Mouse (Mus musculus) spleen, adult 18-20 months (tissue): ENCODE data around the gene Cd3eap.
A peak's percentile ranks its signal among the peaks of the same experiment; 100 is the strongest.

Experiments used
- DNase-seq, 2 experiments: peaks; one replicate each; pipeline ENCODE4 v3.0.0; 2022; ENCODE audit warnings: mixed read lengths in 2 of 2

Cd3eap gene

DNA sequence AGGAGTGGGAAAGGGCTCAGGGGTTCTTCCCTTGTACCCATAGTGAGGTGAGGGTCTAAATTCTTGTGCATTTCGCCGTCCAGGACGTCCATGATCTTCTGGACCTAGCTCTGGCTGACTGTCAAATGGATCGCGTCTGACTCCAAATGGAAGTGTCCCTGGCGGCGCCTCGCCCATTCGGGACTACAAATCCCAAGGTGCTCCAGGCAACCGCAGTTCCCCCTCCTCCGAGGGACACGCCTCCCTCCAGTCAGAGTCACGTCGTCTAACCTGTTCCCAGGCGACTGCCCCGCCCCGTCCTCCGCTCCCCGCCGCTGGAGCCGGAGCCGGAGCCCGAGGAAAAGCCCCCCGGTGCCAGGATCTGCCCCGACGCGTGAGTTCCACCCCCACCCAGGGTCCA lies 1.7 kb upstream of the Cd3eap start:
- DNase-seq: peak; percentile 58 to 63

DNA sequence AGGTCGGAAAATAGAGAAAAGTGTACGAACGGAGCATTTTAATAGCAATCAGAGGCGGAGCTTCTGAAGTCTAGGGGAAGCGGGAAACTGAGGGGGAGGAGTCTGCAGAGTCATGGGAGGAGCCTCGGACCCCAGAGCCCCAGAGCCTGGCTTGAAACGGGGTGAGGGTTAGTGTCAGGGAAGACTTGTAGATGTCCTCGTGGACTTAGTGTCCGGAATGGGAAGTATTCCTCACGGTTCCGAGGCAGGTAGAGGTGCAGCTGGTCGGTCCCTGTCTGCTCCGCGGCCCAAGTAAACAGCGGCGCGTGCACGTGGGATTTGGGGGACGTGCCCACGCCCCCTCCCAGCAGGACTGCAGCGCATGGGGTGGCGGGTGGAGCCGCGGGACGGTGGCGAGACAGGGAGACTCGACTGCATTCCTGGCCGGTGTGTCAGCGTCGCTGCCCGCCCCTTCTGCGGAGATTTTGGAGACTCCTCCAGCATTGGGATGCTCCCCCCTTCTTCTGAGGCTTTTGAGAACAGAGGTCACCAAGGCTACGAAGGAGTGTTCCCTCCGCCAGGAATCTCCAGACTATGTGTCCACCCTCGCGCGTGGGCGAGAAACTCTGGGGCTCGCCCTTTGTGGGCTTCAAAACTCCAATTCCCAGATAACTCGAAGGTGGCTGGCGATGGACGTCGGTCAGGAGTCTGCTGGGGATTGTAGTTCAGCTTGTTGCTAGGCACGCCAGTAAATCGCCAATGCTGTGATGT lies 784 bp upstream of the Cd3eap start:
- DNase-seq: peak; percentile 46 to 70

DNA sequence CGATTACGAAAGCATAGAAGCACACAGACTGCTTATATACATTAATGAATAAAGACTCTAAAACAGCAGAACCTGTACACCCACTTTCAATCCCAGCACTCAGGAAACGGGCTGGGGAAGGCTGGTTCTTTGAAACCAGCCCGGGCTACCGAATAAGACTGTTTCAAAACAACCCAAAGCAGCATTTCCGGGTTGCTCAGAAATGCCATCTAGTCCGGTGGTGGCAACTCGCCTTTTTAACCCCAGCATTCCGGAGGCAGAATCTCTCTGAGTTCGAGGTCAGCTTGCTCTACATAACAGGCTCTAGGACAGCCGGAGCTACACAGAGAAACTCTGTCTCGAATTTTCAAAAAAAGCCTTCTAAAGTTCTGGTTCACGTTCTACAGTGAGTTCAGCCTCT lies 649 bp downstream of the Cd3eap start:
- DNase-seq: no peak

DNA sequence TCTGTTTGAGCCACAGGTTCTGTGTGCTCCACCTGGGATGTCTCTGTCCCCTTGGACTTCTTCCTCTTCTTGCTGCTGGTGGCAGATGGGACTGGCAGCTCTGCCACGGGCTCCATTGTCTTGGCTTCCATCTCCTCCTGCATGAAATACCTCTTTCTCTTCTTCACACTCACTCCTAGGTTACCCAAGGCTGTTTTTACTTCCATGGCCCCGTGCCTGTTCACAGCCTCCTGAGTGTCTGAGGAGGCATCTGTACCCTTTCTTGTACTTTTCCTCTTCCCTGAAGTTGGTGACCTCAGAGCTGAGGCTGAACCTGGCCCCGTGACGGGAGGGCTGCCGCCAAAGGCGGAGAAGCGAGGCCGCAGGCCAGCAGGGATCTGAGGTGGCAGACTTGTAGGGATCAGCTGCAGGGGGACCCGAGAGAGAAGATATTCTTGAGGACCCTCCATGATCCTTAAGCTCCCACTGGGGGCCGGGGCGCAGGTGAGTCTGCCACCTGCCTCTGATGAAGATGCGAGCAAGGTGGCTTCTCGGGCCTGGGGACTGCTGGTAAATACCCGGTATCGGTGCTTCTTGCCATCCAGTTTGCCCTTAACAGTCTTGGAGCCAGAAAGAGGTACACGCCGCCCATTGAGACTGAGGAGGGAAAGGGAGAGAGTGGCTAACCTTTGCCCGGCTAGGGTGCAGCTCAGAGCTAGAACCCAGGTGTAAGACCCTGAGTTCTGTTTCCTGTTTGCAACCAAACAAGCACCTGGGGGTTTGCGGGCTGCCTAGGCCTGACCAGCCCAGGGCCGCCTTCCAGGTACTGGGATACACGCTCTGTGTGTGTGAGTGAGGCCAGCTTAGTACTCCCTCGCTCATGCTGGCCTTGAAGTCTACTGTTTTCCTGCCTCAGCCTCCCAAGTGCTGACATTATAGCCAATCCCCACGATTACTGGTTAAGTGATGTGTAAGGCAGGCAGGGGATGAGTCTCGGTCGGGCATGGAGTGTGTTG lies 1.6 kb downstream of the Cd3eap start:
- DNase-seq: no peak

DNA sequence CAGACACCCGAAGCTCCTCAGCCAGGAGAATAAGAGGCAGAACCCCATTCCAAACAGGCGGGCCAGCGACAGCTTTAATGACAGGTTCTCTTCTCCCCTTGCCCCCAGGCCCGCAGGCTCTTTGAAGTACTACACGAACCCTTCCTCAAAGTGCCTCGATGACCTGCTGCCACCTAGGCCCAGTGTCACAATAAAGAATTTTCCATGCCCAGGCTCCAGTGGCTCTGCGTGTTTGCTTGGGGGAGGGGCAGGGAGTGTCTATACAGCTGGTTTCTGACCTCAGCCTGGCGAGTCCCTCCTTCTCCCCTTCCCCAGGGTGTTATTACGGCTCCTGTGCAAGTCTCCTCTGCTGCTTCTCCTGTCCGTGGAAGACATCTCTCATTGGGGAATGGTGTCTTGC lies 3.0 kb downstream of the Cd3eap start:
- DNase-seq: no peak

DNA sequence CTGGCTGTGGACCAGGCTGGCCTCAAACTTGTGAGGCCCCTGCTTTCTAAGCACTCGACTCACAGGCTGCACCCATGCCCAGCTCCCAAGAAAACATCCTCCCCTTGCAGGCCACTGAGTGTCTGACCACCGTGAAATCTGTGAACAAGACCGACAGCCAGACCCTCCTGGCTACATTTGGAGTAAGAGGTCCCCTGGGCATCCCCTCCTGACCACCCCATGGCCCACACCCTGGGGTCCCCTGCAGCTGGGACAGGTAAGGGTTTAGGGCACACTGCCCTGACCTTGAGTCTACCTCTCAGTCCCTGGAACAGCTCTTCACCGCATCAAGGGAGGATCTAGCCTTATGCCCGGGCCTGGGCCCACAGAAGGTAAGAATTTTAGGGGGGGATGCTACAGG lies 4.3 kb downstream of the Cd3eap start:
- DNase-seq: no peak

DNA sequence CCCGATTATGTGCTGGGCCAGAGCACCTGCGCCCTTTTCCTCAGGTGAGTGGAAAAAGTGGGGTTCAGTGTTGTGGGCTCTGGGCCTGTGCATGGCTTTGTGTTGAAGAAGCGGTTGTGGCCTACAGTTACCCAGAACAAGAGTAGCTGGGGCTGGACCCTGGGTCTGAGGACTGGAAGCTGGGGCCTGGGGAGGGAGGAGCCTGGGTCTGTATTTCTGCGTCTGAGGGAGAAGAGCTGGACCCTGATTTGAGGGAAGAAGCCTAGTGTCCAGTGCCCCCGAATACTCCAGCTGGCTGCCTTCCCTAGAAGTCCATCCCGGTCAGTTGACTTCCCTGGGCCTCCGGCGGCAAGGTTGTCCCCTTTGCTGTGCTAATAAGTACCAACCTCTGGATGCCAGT lies 9.1 kb downstream of the Cd3eap start:
- no peak for DNase-seq

DNA sequence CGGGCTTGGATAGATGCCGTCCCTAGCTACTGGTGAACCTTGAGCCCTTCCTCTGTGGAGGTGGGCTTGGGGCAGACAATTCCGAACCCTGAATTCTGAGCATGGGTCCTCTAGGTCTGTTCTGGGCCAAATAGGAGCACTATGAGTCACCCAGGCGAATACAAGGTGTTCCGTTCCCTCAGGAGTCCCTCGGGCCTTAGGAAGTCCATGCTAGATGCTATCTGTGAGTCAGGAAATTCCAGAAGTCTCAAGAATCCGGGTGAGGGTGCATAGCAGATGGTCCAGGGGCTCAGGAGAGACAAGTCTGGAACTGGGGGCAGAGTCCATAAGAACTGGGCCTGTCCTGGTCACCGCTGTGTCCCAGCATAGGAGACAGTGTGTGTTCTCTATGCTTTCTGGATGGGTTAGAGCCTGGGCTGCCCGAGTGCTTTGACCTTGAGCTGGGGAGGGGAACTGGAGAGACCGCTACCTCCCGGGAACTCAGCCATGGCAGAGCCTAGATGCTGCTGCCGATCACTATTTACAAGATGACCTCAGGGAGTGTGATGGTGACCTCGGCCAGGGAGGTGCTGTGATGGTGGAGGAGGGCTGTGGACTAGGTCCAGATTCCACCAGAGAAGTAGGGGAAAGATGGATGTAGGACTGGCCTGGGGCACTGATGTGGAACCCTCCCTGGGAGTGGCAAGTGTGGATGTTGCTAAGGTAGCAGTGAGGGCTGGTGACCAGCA lies 9.9 kb downstream of the Cd3eap start:
- no peak for DNase-seq

DNA sequence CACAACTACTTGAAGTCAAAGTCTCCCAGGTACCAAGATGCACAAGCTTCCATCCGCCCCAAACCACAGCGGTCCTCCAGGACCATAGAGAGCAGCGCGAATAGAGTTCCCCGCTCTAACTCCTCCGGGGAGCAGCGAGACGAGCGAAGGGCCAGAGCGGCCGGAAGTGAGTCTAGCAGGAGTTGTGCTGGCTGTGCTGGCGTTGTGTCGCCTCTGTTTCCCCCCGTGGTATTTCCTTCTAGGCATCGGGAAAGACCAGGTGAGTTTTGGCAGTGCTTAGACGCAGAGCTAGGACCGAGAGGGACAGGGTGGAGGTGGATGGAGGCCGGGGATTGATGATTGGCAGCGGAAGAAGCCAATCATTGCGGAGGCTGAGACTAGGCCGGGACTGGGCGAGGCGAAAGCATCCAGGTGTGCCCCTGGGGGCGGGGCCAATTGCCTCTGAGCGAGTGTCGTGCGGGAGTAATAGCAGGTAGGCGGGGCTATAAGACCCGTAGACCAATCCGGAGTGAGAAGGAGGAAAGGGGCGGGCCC lies 14.3 kb downstream of the Cd3eap start:
- peak; percentile 96 to 97 for DNase-seq

DNA sequence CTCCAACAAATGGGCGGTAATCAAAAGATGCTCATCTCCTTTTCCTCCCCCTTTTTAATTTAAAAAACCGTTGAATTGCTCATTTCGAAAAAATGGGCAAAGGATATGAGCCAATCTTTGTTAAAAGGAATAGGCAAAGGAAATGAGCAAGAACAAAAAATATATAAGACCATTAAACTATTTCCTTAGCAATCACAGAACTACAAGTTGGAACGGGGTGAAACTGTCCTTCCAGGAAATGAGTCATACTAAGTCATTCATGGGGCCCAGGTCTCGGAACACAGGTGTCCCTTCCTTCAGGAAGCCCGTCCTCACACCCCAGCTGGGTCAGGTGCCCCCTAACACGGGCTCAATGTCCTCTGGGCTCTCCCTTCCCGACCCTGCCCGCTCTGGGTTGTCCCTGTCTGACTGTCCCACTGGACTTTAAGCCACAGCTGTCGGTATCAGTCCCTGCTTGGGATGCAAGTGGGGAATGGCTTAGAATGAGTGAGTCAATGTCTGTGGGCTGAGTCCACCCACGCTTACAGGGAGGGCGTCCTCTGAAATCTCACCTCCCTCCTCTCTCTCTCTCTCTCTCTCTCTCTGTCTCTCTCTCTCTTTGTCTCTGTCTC lies 14.9 kb downstream of the Cd3eap start, which contains the start of gene Ercc1:
TSS of gene Ercc1 (plus strand) at position 542 of the 611 bp plus-strand sequence.
- no peak for DNase-seq

DNA sequence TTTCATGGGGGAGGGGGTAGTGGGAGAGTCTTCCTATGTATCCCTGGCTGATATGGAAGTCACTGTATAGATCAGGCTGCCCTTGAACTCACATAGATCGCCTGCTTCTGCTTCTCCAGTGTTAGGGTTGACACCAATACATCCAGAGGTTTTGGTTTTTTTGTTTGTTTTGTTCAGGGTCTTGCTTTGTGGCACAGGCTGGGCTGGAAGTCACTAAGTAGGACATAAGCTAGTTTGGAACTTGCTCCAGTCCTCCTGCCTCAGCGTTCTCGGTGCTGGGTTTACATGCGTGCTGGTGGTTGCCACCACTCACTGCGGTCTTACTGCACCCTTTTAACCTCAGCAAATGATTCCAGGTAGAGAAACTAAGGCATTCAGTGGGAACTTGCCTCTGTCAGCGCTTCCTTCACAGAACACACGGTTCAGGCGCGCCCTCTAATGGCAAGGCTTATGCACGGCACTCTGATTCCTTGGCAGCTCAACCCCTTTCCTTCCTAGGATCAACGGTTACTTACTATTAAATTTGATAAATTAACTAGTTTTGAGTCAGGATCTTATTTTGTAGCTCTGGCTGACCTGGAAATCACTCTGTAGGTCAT lies 16.0 kb downstream of the Cd3eap start:
- DNase-seq: peak; percentile 54 to 68

DNA sequence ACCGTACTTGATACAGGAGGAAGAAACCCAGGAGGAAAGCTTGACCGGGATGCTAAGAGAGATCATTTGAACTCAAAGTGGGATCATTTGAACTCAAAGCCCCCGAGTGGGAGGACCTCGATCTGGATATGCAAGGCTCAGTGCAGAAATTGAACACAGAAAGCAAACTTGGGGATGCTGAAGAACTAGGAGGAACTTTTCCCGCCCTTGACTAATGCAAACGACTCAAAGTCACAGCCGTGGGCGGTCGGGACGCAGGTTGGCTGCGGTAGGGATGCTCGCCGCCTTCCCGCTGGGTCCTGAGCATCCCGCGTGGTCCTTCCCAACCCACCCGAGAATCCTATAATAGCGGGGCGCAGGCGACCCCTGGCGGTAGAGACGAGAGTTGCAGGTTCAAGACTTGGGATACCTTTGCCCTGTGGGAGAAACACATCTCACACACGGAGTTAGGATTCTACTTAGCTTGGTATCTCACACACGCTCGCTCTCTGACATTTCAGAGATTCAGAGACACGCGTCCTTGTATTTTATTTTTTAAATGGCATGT lies 16.7 kb downstream of the Cd3eap start:
- peak; percentile 64 to 86 for DNase-seq

DNA sequence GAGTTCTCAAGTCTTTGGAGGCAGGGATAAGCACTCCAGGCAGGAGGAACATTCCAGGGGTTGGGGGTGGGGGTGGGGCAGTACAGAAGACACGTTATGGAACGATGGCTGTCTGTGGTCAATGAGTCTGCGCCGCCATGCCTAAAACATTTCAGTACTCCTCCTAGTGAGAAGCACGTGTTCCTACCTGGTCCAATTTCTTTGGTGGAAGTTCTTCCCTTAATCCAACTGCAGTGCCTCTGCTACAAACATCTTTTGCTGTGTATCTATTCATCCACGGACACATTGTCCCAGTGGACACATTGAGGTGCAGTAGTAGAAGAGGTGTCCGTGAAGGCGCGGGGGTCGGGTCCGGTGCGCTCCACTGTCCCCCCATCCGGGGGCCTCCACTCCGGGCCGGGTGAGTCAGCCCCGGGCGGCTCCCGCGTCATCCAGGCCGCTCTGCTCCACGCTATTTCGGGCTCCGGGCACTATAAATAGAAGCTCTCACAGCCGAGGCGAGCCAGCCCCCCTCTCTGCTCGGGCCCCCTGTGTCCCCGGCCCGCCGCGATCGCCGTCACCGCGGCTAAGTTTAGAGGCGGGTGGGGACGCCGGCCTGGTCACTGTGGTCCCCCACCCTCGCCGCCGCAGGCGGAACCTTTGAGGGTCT lies 17.4 kb downstream of the Cd3eap start:
- no peak for DNase-seq

DNA sequence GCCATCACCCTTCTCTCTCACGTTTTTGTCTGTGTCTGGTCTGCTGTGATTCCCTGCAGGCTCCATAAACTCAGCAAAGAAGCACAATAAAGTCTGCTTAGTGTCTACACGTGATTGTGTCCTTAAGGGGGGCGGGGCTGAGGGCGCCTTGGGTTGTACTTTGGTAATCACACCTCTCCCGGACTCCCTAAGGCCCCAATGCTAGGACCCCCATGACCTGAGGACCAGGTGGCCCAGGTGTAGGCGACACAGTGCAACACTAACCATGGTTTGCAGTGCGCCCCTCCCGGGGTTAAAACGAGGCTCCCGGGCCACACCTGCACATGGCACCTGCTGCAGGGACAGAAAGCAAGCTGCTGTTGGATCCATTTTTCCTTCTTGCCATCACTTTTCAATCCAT lies 18.0 kb downstream of the Cd3eap start:
- DNase-seq: no peak

DNA sequence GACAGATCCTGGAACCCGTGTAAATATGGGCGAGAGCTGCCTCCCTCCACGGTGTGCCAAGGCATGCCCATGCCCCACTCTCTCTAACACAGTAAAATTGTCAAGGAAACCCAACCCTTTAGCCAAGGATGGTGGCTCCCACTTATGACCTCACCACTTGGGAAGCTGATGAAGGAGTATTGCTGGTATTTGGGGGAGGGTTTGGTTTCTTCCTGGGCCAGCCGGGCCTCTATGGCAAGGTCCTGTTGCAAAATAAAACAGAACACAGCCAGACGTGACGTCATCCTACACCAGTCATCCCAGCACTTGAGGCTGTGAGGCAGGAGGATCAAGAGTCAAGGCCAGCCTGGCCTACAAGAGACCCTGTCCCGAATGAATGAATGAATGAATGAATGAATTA lies 20.7 kb downstream of the Cd3eap start:
- no peak for DNase-seq

DNA sequence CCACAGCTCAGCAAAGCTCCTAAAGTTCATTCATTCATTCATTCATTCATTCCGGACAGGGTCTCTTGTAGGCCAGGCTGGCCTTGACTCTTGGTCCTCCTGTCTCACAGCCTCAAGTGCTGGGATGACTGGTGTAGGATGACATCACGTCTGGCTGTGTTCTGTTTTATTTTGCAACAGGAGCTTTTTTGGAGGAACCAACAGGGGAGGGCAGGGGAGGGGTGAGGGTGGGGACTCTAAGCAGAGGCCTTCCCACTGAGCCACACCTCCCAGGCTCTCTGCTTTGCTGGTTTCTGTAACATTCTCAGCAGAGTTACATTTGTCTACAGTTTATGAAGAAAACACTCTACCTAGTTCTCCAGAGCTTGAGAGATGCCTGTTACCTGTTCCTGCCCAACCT lies 21.2 kb downstream of the Cd3eap start:
- DNase-seq: no peak

DNA sequence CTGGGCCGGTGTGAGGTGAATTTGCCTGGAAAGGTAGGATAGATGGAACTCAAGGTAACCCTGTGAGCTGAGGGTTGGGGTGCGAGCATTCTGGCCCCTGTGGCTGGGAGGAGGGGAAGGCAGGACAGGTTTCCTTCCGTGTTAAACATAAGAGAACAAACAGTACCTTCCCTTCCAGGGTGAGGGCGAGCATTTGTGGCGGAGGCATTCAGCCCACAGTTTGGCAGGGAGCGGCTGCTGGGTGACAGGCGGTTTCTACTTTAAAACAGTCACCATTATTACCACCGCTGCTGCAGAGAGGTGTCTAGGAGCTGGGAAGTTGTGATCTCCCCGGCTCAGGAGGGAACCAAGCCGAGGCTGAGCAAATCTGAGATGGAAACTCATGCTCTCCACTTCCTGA lies 22.2 kb downstream of the Cd3eap start:
- DNase-seq: no peak

DNA sequence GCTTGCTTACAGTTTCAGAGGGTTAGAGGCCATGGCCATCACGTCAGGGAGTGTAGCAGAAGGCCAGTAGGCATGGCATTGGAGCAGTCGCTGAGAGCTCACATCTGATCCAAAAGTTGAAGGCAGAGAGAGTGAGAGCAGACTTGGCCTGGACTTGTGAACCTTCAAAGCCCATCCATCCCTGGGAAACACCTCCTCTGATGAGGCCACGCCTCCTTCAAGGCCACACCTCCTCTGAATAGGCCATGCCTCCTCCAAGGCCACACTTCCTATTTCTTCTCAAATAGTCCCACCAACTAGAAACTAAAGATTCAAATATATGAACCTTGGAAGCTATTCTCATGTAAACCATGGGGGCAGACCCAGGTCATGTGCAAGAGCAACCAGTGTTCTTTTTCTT lies 23.7 kb downstream of the Cd3eap start:
- no peak for DNase-seq

DNA sequence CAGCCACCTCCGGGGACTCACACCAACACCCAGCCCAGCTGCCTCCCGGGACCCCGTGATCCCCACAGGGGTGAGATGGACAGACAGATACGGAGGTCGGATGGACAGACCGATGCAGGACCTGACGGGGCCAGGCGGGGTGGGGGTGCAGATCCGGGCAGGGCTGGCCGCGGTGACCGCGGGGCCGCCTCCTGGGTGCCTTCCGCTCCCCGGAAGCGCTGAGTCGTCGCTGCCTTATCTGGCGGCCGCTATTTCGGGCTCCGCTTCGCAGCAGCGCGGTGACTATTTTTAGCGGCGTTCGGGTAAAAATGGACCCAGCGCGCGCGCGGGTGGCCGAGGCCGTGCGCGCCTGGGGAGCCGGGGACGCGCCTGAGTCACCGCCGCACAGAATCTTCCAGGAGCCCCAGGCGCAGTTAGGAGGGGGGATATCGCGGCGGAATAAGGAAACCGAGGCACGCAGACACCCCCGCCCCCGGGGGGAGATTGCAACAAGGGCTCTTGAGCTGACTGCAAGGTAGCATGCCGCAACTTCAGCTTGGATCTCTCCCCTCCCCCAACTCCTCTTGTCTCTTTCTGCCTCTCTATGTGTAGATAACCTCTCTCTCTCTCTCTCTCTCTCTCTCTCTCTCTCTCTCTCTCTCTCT lies 26.5 kb downstream of the Cd3eap start:
- peak; percentile 67 to 73 for DNase-seq

DNA sequence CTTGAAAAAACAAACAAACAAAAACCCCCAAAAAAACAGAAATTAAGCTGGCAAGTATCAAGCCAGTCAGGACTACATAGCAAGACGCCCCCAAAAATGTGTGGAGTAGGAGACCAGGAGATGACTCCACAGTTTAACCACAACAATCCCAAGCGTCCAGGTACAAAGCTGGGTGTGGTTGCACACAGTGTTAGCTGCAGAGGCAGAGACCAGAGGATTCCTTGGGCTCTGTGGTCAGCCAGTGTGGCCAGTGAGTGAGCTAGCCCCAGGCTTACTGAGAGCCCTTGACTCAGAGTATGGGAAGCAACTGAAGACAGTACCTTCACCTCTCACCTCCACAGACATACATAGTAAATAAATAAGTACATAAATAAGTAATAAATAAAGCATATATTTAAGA lies 27.4 kb downstream of the Cd3eap start:
- no peak for DNase-seq

DNA sequence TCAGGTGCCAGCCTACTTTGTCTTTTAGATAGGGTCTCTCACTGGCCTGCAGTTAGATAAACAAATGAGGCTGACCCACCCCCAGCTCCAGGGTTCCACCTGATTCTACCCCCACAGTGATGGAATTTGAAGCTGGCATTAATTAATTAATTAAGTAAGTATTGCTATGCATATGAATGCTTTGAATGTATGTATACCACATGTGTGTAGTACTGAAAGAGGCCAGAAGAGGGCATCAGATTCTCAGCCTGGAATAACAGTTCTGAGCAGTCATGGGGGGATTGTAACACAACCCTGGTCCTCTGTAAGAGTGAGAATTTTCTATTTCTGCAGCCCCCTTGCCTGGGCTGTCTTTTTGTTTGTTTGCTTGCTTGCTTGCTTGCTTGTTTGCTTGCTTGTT lies 30.9 kb downstream of the Cd3eap start:
- DNase-seq: no peak
